Mouse (Mus musculus) heart, postnatal 0 days (tissue): ENCODE results near the gene Plcb4.

Source experiments
- CTCF ChIP-seq: IDR thresholded peaks from 2 replicates; pipeline ENCODE4 v1.5.1; 2016; ENCODE audit warnings: antibody characterized with exemption, control low read depth, low read depth
- EP300 ChIP-seq: IDR thresholded peaks from 2 replicates; pipeline ENCODE4 v1.6.1; 2016; ENCODE audit warnings: antibody characterized with exemption, low read depth

GRCm38 (mm10) chr2:136059029-136059669 is 400.3 kb downstream of the Plcb4 start:
- TF ChIP-seq CTCF (no peak), EP300 (no peak)
